Mouse (Mus musculus) stomach, postnatal 0 days (tissue): ENCODE results near the gene Senp8. TPM values are rescaled to one million over a fixed set of nuclear protein-coding genes. Genes with fewer than 3 reads are reported as not detected.
A peak's percentile ranks its signal among the peaks of the same experiment; 100 is the strongest.
"Not testable (repeated sequence)": the region's sequence is repeated elsewhere in the genome, so short reads cannot be mapped to it uniquely, and the experiment has no call there.

Experiments used
- ATAC-seq: fragments of 200-750 bp; cut with Nextera tagmentation; 2 replicates; pipeline ENCODE4 v1.8.0; 2017; ENCODE audit not compliant: low FRiP score, low TSS enrichment
- DNase-seq: peaks from one replicate; pipeline ENCODE4 v3.0.0-alpha.2; 2016; ENCODE audit warnings: low spot score
- H3K27ac ChIP-seq: fragments of 300-500 bp; sonication (generic); replicated peaks from 2 replicates; pipeline ENCODE4 v1.5.1; 2014; ENCODE audit warnings: mild to moderate bottlenecking, control low read depth
- H3K27me3 ChIP-seq: fragments of 300-500 bp; sonication (generic); 2 replicates; pipeline ENCODE4 v1.6.1; 2014; ENCODE audit warnings: low read length; ENCODE audit not compliant: control insufficient read depth, insufficient read depth
- H3K36me3 ChIP-seq: fragments of 300-500 bp; sonication (generic); 2 replicates; pipeline ENCODE4 v1.6.1; 2014; ENCODE audit warnings: low read length, mixed read lengths; ENCODE audit not compliant: control insufficient read depth, insufficient read depth
- H3K4me1 ChIP-seq: fragments of 300-500 bp; sonication (generic); replicated peaks from 2 replicates; pipeline ENCODE4 v1.6.1; 2014; ENCODE audit warnings: antibody characterized with exemption; ENCODE audit not compliant: control insufficient read depth, insufficient read depth
- H3K4me2 ChIP-seq: fragments of 300-500 bp; sonication (generic); replicated peaks from 2 replicates; pipeline ENCODE4 v1.6.1; 2014; ENCODE audit warnings: low read depth, mild to moderate bottlenecking, control low read depth, moderate library complexity
- H3K4me3 ChIP-seq: fragments of 300-500 bp; sonication (generic); 2 replicates; pipeline ENCODE4 v1.5.1; 2014; ENCODE audit warnings: low read depth, low read length, control low read depth
- H3K9ac ChIP-seq: fragments of 300-500 bp; sonication (generic); 2 replicates; pipeline ENCODE4 v1.6.1; 2014; ENCODE audit warnings: mild to moderate bottlenecking, low read length, control low read depth, mixed read lengths
- H3K9me3 ChIP-seq: fragments of 300-500 bp; sonication (generic); 2 replicates; pipeline ENCODE4 v1.6.1; 2016; ENCODE audit warnings: low read length; ENCODE audit not compliant: control insufficient read depth
- CTCF ChIP-seq: IDR thresholded peaks from 2 replicates; pipeline ENCODE4 v1.5.1; 2016; ENCODE audit warnings: antibody characterized with exemption, low read depth, mild to moderate bottlenecking, moderate library complexity
- EP300 ChIP-seq: optimal IDR thresholded peaks from 2 replicates; pipeline ENCODE3; 2016; ENCODE audit warnings: antibody characterized with exemption
- WGBS: fragments of 180-500 bp; shearing (Covaris S2); extraction: QIAGEN DNeasy Blood & Tissue Kit; methylation state at CpG from one replicate; pipeline ENCODE4 v1.1.7; 2014; 5-methylcytosine and 5-hydroxymethylcytosine counted together
- polyA plus RNA-seq: library from polyadenylated mRNA; unstranded; fragments of >200 nt; fragmentation: Nextera tagmentation; extraction: Ambion mirVana; gene quantifications from 2 replicates; pipeline ENCODE4 v1.2.1, GENCODE M21; 2015

Gene Senp8
- 4.2 and 4.3 TPM in 2 replicates for polyA plus RNA-seq

GRCm38 (mm10) chr9:59750267-59751065 is at the start of gene Senp8, which contains the start of gene Myo9a:
Gene Senp8, minus strand, starts transcription at chr9:59750710.
Gene Myo9a, plus strand, starts transcription at chr9:59750896.
- ATAC-seq (peak; percentile 97), DNase-seq (peak; percentile 100)
- Histone ChIP-seq H3K36me3 (no peaks in the 10 kb centered on the region), H3K4me1 (no peaks in the 10 kb centered on the region), H3K27me3 (no peaks in the 10 kb centered on the region), H3K9me3 (no peaks in the 10 kb centered on the region), H3K4me3 (peak within 1 kb of the TSS; percentile 89), H3K27ac (peak within 1 kb of the TSS; percentile 95), H3K9ac (peak within 1 kb of the TSS; percentile 80), H3K4me2 (peak within 1 kb of the TSS; percentile 66)
- TF ChIP-seq CTCF = peak; percentile 43; the same call in 1 of the 2 replicates
- TF ChIP-seq EP300 = no peak
- under 1% methylated on average over 49 of the region's 59 CpGs for WGBS

- not testable (repeated sequence) for ATAC-seq, H3K9ac ChIP-seq, H3K27ac ChIP-seq, H3K36me3 ChIP-seq, H3K9me3 ChIP-seq, DNase-seq, H3K4me1 ChIP-seq, H3K4me3 ChIP-seq, H3K27me3 ChIP-seq, H3K4me2 ChIP-seq
- WGBS = 94% methylated on average over 11 of the region's 13 CpGs
Observed at GRCm38 (mm10) chr9:59766966-59767461, 16.5 kb upstream of the Senp8 start.

GRCm38 (mm10) chr9:59760515-59760914 is 10.0 kb upstream of the Senp8 start:
- Histone ChIP-seq H3K9ac (no peak overlapping the region), H3K27ac (no peak overlapping the region), H3K4me3 (no peak overlapping the region), H3K9me3 (no peaks in the 10 kb centered on the region), H3K4me2 (no peak overlapping the region), H3K36me3 (no peaks in the 10 kb centered on the region), H3K4me1 (no peaks in the 10 kb centered on the region), H3K27me3 (no peaks in the 10 kb centered on the region)
- no peak for TF ChIP-seq EP300
- peak; percentile 64 for TF ChIP-seq CTCF
- ATAC-seq (no peak), DNase-seq (no peak)
- 65% methylated on average over 3 of the region's 3 CpGs for WGBS

GRCm38 (mm10) chr9:59757016-59757415 is 6.5 kb upstream of the Senp8 start:
- DNase-seq, H3K9me3 ChIP-seq, ATAC-seq, H3K27me3 ChIP-seq, H3K36me3 ChIP-seq, H3K27ac ChIP-seq, H3K4me3 ChIP-seq, H3K4me2 ChIP-seq, H3K4me1 ChIP-seq, H3K9ac ChIP-seq: not testable (repeated sequence)
- 97% methylated on average over 2 of the region's 3 CpGs for WGBS

GRCm38 (mm10) chr9:59755199-59755598 is 4.7 kb upstream of the Senp8 start:
- no peaks in the 10 kb centered on the region for H3K4me1 ChIP-seq
- no peaks in the 10 kb centered on the region for H3K27me3 ChIP-seq
- ATAC-seq = no peak
- WGBS = 54% methylated on average over 2 of the region's 2 CpGs
- TF ChIP-seq CTCF = no peak
- TF ChIP-seq EP300 = no peak
- no peaks in the 10 kb centered on the region for H3K36me3 ChIP-seq
- H3K4me2 ChIP-seq = no peak overlapping the region
- no peak overlapping the region for H3K27ac ChIP-seq
- no peak for DNase-seq
- no peaks in the 10 kb centered on the region for H3K9me3 ChIP-seq
- H3K4me3 ChIP-seq = no peak overlapping the region
- H3K9ac ChIP-seq = no peak overlapping the region

GRCm38 (mm10) chr9:59751966-59752365 is 1.5 kb upstream of the Senp8 start:
- Histone ChIP-seq H3K27ac (no peak overlapping the region), H3K27me3 (no peaks in the 10 kb centered on the region), H3K9me3 (no peaks in the 10 kb centered on the region), H3K4me1 (no peaks in the 10 kb centered on the region), H3K9ac (peak overlapping the region; percentile 80), H3K4me3 (peak overlapping the region; percentile 89), H3K36me3 (no peaks in the 10 kb centered on the region), H3K4me2 (peak overlapping the region; percentile 56)
- no peak for ATAC-seq
- TF ChIP-seq CTCF (no peak), EP300 (no peak)
- 1% methylated on average over 2 of the region's 2 CpGs for whole genome bisulfite sequencing
- no peak for DNase-seq
